Mouse (Mus musculus) limb, embryonic 10.5 days (tissue): ENCODE data around the gene Cacna1e. TPM values are rescaled to one million over a fixed set of nuclear protein-coding genes. Genes with fewer than 3 reads are reported as not detected.

Source experiments
- DNase-seq: peaks from one replicate; pipeline ENCODE4 v3.0.0-alpha.2; 2017; ENCODE audit warnings: low spot score
- H3K27ac ChIP-seq: fragments of 300-500 bp; sonication (generic); 2 replicates; pipeline ENCODE4 v1.5.1; 2016; ENCODE audit warnings: mild to moderate bottlenecking
- H3K27me3 ChIP-seq: fragments of 300-500 bp; sonication (generic); 2 replicates; pipeline ENCODE4 v1.6.1; 2016; ENCODE audit warnings: low read depth, mild to moderate bottlenecking; ENCODE audit not compliant: poor library complexity, severe bottlenecking
- H3K36me3 ChIP-seq: fragments of 300-500 bp; sonication (generic); 2 replicates; pipeline ENCODE4 v1.6.1; 2016; ENCODE audit warnings: mild to moderate bottlenecking, moderate library complexity
- H3K4me1 ChIP-seq: fragments of 300-500 bp; sonication (generic); 2 replicates; pipeline ENCODE4 v1.6.1; 2016
- H3K4me3 ChIP-seq: fragments of 300-500 bp; sonication (generic); 2 replicates; pipeline ENCODE4 v1.5.1; 2016; ENCODE audit warnings: mild to moderate bottlenecking, moderate library complexity
- H3K9me3 ChIP-seq: fragments of 300-500 bp; sonication (generic); replicated peaks from 2 replicates; pipeline ENCODE4 v1.6.1; 2016; ENCODE audit warnings: mild to moderate bottlenecking
- WGBS: fragments of 180-500 bp; shearing (Covaris S2); methylation state at CpG from one replicate; pipeline ENCODE4 v1.1.7; 2016; 5-methylcytosine and 5-hydroxymethylcytosine counted together
- polyA plus RNA-seq: library from polyadenylated mRNA; unstranded; fragments of >200 nt; fragmentation: Nextera tagmentation; extraction: Ambion mirVana; gene quantifications from 2 replicates; pipeline ENCODE4 v1.2.1, GENCODE M21; 2016

Cacna1e gene
- polyA plus RNA-seq, 1 experiment from 2014 or later, result 0.06 TPM

GRCm38 (mm10) chr1:154532987-154533940, 351.0 kb downstream of the Cacna1e start:
- Histone ChIP-seq H3K4me1 (peaks cover 5% of the 10 kb centered on the region), H3K4me3 (no peak overlapping the region), H3K27ac (no peak overlapping the region), H3K36me3 (no peaks in the 10 kb centered on the region), H3K9me3 (no peaks in the 10 kb centered on the region), H3K27me3 (no peaks in the 10 kb centered on the region)
- DNase-seq, result no peak
- 78% methylated on average over 11 of the region's 11 CpGs for WGBS

GRCm38 (mm10) chr1:154529666-154530065, 354.6 kb downstream of the Cacna1e start:
- Histone ChIP-seq H3K9me3 (no peaks in the 10 kb centered on the region), H3K27ac (no peak overlapping the region), H3K4me3 (no peak overlapping the region), H3K27me3 (no peaks in the 10 kb centered on the region), H3K36me3 (no peaks in the 10 kb centered on the region), H3K4me1 (peaks cover 5% of the 10 kb centered on the region)
- no peak for DNase-seq
- WGBS, result 94% methylated on average over 4 of the region's 4 CpGs

GRCm38 (mm10) chr1:154528803-154529202, 355.5 kb downstream of the Cacna1e start:
- Histone ChIP-seq H3K27me3 (no peaks in the 10 kb centered on the region), H3K27ac (no peak overlapping the region), H3K36me3 (no peaks in the 10 kb centered on the region), H3K4me1 (peaks cover 5% of the 10 kb centered on the region), H3K4me3 (no peak overlapping the region), H3K9me3 (no peaks in the 10 kb centered on the region)
- WGBS, result 89% methylated on average over 6 of the region's 6 CpGs
- DNase-seq, result no peak

- Histone ChIP-seq H3K27ac (no peak overlapping the region), H3K4me1 (no peaks in the 10 kb centered on the region), H3K9me3 (no peaks in the 10 kb centered on the region), H3K4me3 (no peak overlapping the region), H3K27me3 (no peaks in the 10 kb centered on the region), H3K36me3 (no peaks in the 10 kb centered on the region)
- WGBS, result 90% methylated on average over 2 of the region's 2 CpGs
- no peak for DNase-seq
Measured at GRCm38 (mm10) chr1:154520715-154521114, 363.6 kb downstream of the Cacna1e start.

GRCm38 (mm10) chr1:154515350-154515749, 369.0 kb downstream of the Cacna1e start:
- no peaks in the 10 kb centered on the region for H3K27me3 ChIP-seq

GRCm38 (mm10) chr1:154511736-154512135, 372.6 kb downstream of the Cacna1e start:
- no peaks in the 10 kb centered on the region for H3K4me1 ChIP-seq
- H3K27me3 ChIP-seq, result no peaks in the 10 kb centered on the region
- no peak overlapping the region for H3K4me3 ChIP-seq
- no peaks in the 10 kb centered on the region for H3K36me3 ChIP-seq
- no peaks in the 10 kb centered on the region for H3K9me3 ChIP-seq
- no peak for DNase-seq
- H3K27ac ChIP-seq, result no peak overlapping the region

More at GRCm38 (mm10) chr1:154515350-154515749, 369.0 kb downstream of the Cacna1e start:
- DNase-seq, result no peak
- Histone ChIP-seq H3K4me3 (no peak overlapping the region), H3K4me1 (no peaks in the 10 kb centered on the region), H3K27ac (no peak overlapping the region), H3K36me3 (no peaks in the 10 kb centered on the region), H3K9me3 (no peaks in the 10 kb centered on the region)
- 95% methylated on average over 2 of the region's 2 CpGs for WGBS

- Histone ChIP-seq H3K9me3 (no peaks in the 10 kb centered on the region), H3K27me3 (no peaks in the 10 kb centered on the region), H3K27ac (no peak overlapping the region), H3K36me3 (no peaks in the 10 kb centered on the region), H3K4me1 (no peaks in the 10 kb centered on the region), H3K4me3 (no peak overlapping the region)
- no peak for DNase-seq
- 78% methylated on average over 4 of the region's 4 CpGs for WGBS
Measured at GRCm38 (mm10) chr1:154504005-154504404, 380.3 kb downstream of the Cacna1e start.

- H3K36me3 ChIP-seq, result no peaks in the 10 kb centered on the region
- no peaks in the 10 kb centered on the region for H3K27me3 ChIP-seq
- H3K4me3 ChIP-seq, result no peak overlapping the region
- H3K27ac ChIP-seq, result no peak overlapping the region
- no peaks in the 10 kb centered on the region for H3K4me1 ChIP-seq
- no peaks in the 10 kb centered on the region for H3K9me3 ChIP-seq
- WGBS, result 84% methylated on average over 5 of the region's 5 CpGs
- no peak for DNase-seq
Measured at GRCm38 (mm10) chr1:154500869-154501268, 383.4 kb downstream of the Cacna1e start.

GRCm38 (mm10) chr1:154500187-154500866, 384.0 kb downstream of the Cacna1e start:
- Histone ChIP-seq H3K36me3 (no peaks in the 10 kb centered on the region), H3K9me3 (no peaks in the 10 kb centered on the region), H3K4me3 (no peak overlapping the region), H3K27ac (no peak overlapping the region), H3K4me1 (no peaks in the 10 kb centered on the region), H3K27me3 (no peaks in the 10 kb centered on the region)
- WGBS, result 66% methylated on average over 3 of the region's 3 CpGs
- DNase-seq, result no peak

GRCm38 (mm10) chr1:154498821-154499220, 385.5 kb downstream of the Cacna1e start:
- no peak for DNase-seq
- 71% methylated on average over 4 of the region's 4 CpGs for WGBS
- H3K36me3 ChIP-seq, result no peaks in the 10 kb centered on the region

GRCm38 (mm10) chr1:154491071-154491470, 393.2 kb downstream of the Cacna1e start:
- no peaks in the 10 kb centered on the region for H3K9me3 ChIP-seq
- WGBS, result 66% methylated on average over 6 of the region's 6 CpGs
- no peaks in the 10 kb centered on the region for H3K4me1 ChIP-seq
- no peak overlapping the region for H3K4me3 ChIP-seq
- DNase-seq, result no peak
- no peak overlapping the region for H3K27ac ChIP-seq
- H3K27me3 ChIP-seq, result no peaks in the 10 kb centered on the region
- H3K36me3 ChIP-seq, result no peaks in the 10 kb centered on the region

More at GRCm38 (mm10) chr1:154498821-154499220, 385.5 kb downstream of the Cacna1e start:
- Histone ChIP-seq H3K4me3 (no peak overlapping the region), H3K4me1 (no peaks in the 10 kb centered on the region), H3K27me3 (no peaks in the 10 kb centered on the region), H3K9me3 (no peaks in the 10 kb centered on the region), H3K27ac (no peak overlapping the region)

GRCm38 (mm10) chr1:154476671-154477070, 407.6 kb downstream of the Cacna1e start:
- Histone ChIP-seq H3K27ac (no peak overlapping the region), H3K27me3 (no peaks in the 10 kb centered on the region), H3K4me1 (no peaks in the 10 kb centered on the region), H3K9me3 (no peaks in the 10 kb centered on the region), H3K4me3 (no peak overlapping the region), H3K36me3 (no peaks in the 10 kb centered on the region)
- 83% methylated on average over 2 of the region's 2 CpGs for WGBS
- no peak for DNase-seq

GRCm38 (mm10) chr1:154475706-154476105, 408.6 kb downstream of the Cacna1e start:
- WGBS, result 92% methylated on average over 2 of the region's 2 CpGs
- Histone ChIP-seq H3K4me3 (no peak overlapping the region), H3K4me1 (no peaks in the 10 kb centered on the region), H3K27ac (no peak overlapping the region), H3K27me3 (no peaks in the 10 kb centered on the region), H3K9me3 (no peaks in the 10 kb centered on the region), H3K36me3 (no peaks in the 10 kb centered on the region)
- DNase-seq, result no peak
